Comparison of ENCODE assay signal across 8 mouse cellular contexts in genomic region chr2:30606621-30607052, GRCm38 (mm10). TPM values are rescaled to one million over a fixed set of nuclear protein-coding genes. Genes with fewer than 3 reads are reported as not detected.
DNase-seq lines count a peak whose midpoint lies in the region; ATAC-seq and TF ChIP-seq lines count a peak whose summit lies in the region.
"Had no signal": no experiment of that assay in that cellular context is flagged by ENCODE, and none has a peak within 500 bp of the region (broad histone marks: within the 10 kb centered on the region; RNA-seq: fewer than 3 reads in every experiment).

No protein-coding gene starts in this region.

- H3K27ac ChIP-seq in intestine, embryonic 14.5 days (ENCODE audit: low read depth), result 0 out of 2 replicates have a peak overlapping the region, but pooled peaks have one; percentile 19
- peak overlapping the region; percentile 87 for H3K27ac ChIP-seq in midbrain, embryonic 10.5 days (replicated peaks)
- no peak overlapping the region for H3K27ac ChIP-seq in liver, postnatal 0 days (ENCODE audit: low read depth)
- H3K27ac ChIP-seq in liver, embryonic 11.5 days (ENCODE audit: low read depth, low read length), result no peak overlapping the region

- H3K4me1 ChIP-seq in E14TG2a.4 (replicated peaks; ENCODE audit: low read depth, low read length), result peaks cover 58% of the 10 kb centered on the region
- H3K4me1 ChIP-seq in intestine, embryonic 14.5 days (replicated peaks; ENCODE audit: control insufficient read depth, insufficient read depth, low read length), result peaks cover 46% of the 10 kb centered on the region
- H3K4me1 ChIP-seq in midbrain, embryonic 10.5 days, result peaks cover 66% of the 10 kb centered on the region
- H3K4me1 ChIP-seq in liver, postnatal 0 days (ENCODE audit: insufficient read depth), result peaks cover 18% of the 10 kb centered on the region
- peaks cover 19% of the 10 kb centered on the region for H3K4me1 ChIP-seq in liver, embryonic 11.5 days (replicated peaks; ENCODE audit: control insufficient read depth, insufficient read depth, low read length)

- TF ChIP-seq EP300 in liver, postnatal 0 days (IDR thresholded peaks at IDR 0.05; ENCODE audit: low read depth), result no peak

- no peaks in the 10 kb centered on the region for H3K36me3 ChIP-seq in E14TG2a.4 (ENCODE audit: insufficient read depth, low read length)
- H3K36me3 ChIP-seq in intestine, embryonic 14.5 days (ENCODE audit: control insufficient read depth, insufficient read depth, low read length), result no peaks in the 10 kb centered on the region
- H3K36me3 ChIP-seq in midbrain, embryonic 10.5 days, result no peaks in the 10 kb centered on the region
- H3K36me3 ChIP-seq in liver, postnatal 0 days (replicated peaks; ENCODE audit: insufficient read depth, low read length), result no peaks in the 10 kb centered on the region
- no peaks in the 10 kb centered on the region for H3K36me3 ChIP-seq in liver, embryonic 11.5 days (ENCODE audit: control insufficient read depth, insufficient read depth, low read length)

- H3K4me3 ChIP-seq in E14TG2a.4 (replicated peaks; ENCODE audit: low read length), result peak overlapping the region; percentile 41; the same call in 1 of the 2 replicates
- no peak overlapping the region for H3K4me3 ChIP-seq in intestine, embryonic 14.5 days (ENCODE audit: low read depth, low read length)
- peak overlapping the region; percentile 20; the same call in 1 of the 2 replicates for H3K4me3 ChIP-seq in midbrain, embryonic 10.5 days
- no peak overlapping the region for H3K4me3 ChIP-seq in liver, postnatal 0 days (ENCODE audit: low read depth, low read length)
- no peak overlapping the region for H3K4me3 ChIP-seq in liver, embryonic 11.5 days (ENCODE audit: low read depth, low read length)

- 24% methylated on average over 23 of the region's 23 CpGs for WGBS in intestine, embryonic 14.5 days
- WGBS in midbrain, embryonic 10.5 days, result 25% methylated on average over 23 of the region's 23 CpGs
- 44% methylated on average over 23 of the region's 23 CpGs for WGBS in liver, postnatal 0 days (ENCODE audit: insufficient replicate concordance)
- 42% methylated on average over 23 of the region's 23 CpGs for WGBS in liver, embryonic 11.5 days

- ATAC-seq in intestine, embryonic 14.5 days (replicated peaks; ENCODE audit: low FRiP score, low TSS enrichment, low read depth), result no peak
- ATAC-seq in liver, postnatal 0 days, result no peak
- no peak for ATAC-seq in liver, embryonic 11.5 days (replicated peaks; ENCODE audit: low FRiP score)

- no peak for TF ChIP-seq CTCF in E14TG2a.4 (conservative IDR thresholded peaks at IDR 0.05; ENCODE audit: low read length)
- no peak for TF ChIP-seq CTCF in liver, postnatal 0 days (IDR thresholded peaks at IDR 0.05; ENCODE audit: low read depth)

- no peak overlapping the region for H3K9ac ChIP-seq in intestine, embryonic 14.5 days (ENCODE audit: low read length)
- no peak overlapping the region for H3K9ac ChIP-seq in liver, postnatal 0 days (replicated peaks)
- H3K9ac ChIP-seq in liver, embryonic 11.5 days (ENCODE audit: low read depth, low read length), result no peak overlapping the region

- DNase-seq in embryo, embryonic 11 days, result peak; percentile 71
- DNase-seq in intestine, embryonic 14.5 days (ENCODE audit: low spot score), result no peak
- no peak for DNase-seq in midbrain, embryonic 10.5 days (ENCODE audit: low spot score)
- DNase-seq in urinary bladder, postnatal 36 days (ENCODE audit: low spot score in 2 of 2), result no peak
- no peak for DNase-seq in liver, postnatal 0 days
- no peak for DNase-seq in liver, embryonic 11.5 days (ENCODE audit: low spot score)
- DNase-seq: thymus, adult 2 months had no signal

- peaks cover 69% of the 10 kb centered on the region for H3K27me3 ChIP-seq in E14TG2a.4 (ENCODE audit: insufficient read depth, low read length)
- no peaks in the 10 kb centered on the region for H3K27me3 ChIP-seq in intestine, embryonic 14.5 days (replicated peaks; ENCODE audit: control insufficient read depth, insufficient read depth, low read length)
- H3K27me3 ChIP-seq in midbrain, embryonic 10.5 days (ENCODE audit: low read depth, poor library complexity, severe bottlenecking), result peaks cover 48% of the 10 kb centered on the region
- peaks cover 14% of the 10 kb centered on the region; the same call in 1 of the 2 replicates for H3K27me3 ChIP-seq in liver, postnatal 0 days (ENCODE audit: insufficient read depth, low read length)
- peaks cover 23% of the 10 kb centered on the region for H3K27me3 ChIP-seq in liver, embryonic 11.5 days (replicated peaks; ENCODE audit: control insufficient read depth, insufficient read depth, low read length)

- H3K4me2 ChIP-seq in intestine, embryonic 14.5 days (ENCODE audit: low read length), result no peak overlapping the region
- no peak overlapping the region for H3K4me2 ChIP-seq in liver, postnatal 0 days (ENCODE audit: low read depth, low read length)
- no peak overlapping the region for H3K4me2 ChIP-seq in liver, embryonic 11.5 days

- no peaks in the 10 kb centered on the region for H3K9me3 ChIP-seq in E14TG2a.4 (ENCODE audit: low read length)
- H3K9me3 ChIP-seq in intestine, embryonic 14.5 days (ENCODE audit: control insufficient read depth, low read length), result no peaks in the 10 kb centered on the region
- no peaks in the 10 kb centered on the region for H3K9me3 ChIP-seq in midbrain, embryonic 10.5 days (replicated peaks)
- H3K9me3 ChIP-seq in liver, postnatal 0 days (ENCODE audit: low read length), result no peaks in the 10 kb centered on the region
- no peaks in the 10 kb centered on the region for H3K9me3 ChIP-seq in liver, embryonic 11.5 days (ENCODE audit: control insufficient read depth, low read length)

RNA-seq across cellular contexts. Expression of gene Cstad, which starts 11.8 kb away (rescaled TPM):
- 0.99 and 1.1 TPM in 2 replicates for polyA plus RNA-seq in intestine, embryonic 14.5 days (2014; fragmentation: Nextera tagmentation; extraction: Ambion mirVana)
- 0.20 and 0.34 TPM in 2 replicates for polyA plus RNA-seq in midbrain, embryonic 10.5 days (2016; fragmentation: Nextera tagmentation; extraction: Ambion mirVana)
- 0.22 TPM in 2 replicates for polyA plus RNA-seq in liver, postnatal 0 days (2015; fragmentation: Nextera tagmentation; extraction: Ambion mirVana)
- polyA plus RNA-seq in liver, embryonic 11.5 days (2014; fragmentation: Nextera tagmentation; extraction: Ambion mirVana), result 0.38 TPM in 1 of 2 replicates, not detected in the other

Comparison
In these comparisons a context has a peak if more than half of its experiments do, and no peak if none do; other contexts are left out.
1. H3K4me3 ChIP-seq: peak in E14TG2a.4 (single experiment) and midbrain, embryonic 10.5 days (single experiment); none in intestine, embryonic 14.5 days (single experiment), liver, postnatal 0 days (single experiment) and liver, embryonic 11.5 days (single experiment).
2. H3K27ac ChIP-seq: peak in intestine, embryonic 14.5 days (single experiment) and midbrain, embryonic 10.5 days (single experiment); none in liver, postnatal 0 days (single experiment) and liver, embryonic 11.5 days (single experiment).